Mouse (Mus musculus) cerebellum, adult 11 months (tissue): ENCODE measurements around the gene Scgb1b18.
"Not testable (repeated sequence)": the region's sequence is repeated elsewhere in the genome, so short reads cannot be mapped to it uniquely, and the experiment has no call there.

Experiments used
- DNase-seq: peaks from one replicate; pipeline ENCODE4 v3.0.0; 2022

Gene Scgb1b18

DNA sequence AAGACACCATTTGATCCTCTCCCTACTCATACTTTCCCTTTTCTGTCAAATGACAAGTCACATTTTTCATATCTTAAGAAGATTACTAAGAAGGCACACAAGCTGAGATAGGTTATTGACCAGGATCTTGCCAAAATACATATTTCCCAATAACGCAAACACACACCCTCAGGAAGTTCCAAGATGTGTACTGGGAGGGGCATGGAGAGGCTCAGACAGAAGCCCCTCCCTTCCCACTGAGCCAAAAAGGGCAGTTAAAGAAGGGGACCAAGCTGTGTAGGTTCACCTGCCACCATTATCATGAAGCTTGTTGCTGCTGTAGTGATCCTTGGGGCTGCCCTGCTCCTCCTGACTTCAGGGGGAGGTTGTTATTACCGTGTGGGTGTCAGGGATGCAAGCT is at the start of gene Scgb1b18:
Scgb1b18 (plus strand) TSS at position 301 of the 400 bp plus-strand sequence.
- not testable (repeated sequence) for DNase-seq

DNA sequence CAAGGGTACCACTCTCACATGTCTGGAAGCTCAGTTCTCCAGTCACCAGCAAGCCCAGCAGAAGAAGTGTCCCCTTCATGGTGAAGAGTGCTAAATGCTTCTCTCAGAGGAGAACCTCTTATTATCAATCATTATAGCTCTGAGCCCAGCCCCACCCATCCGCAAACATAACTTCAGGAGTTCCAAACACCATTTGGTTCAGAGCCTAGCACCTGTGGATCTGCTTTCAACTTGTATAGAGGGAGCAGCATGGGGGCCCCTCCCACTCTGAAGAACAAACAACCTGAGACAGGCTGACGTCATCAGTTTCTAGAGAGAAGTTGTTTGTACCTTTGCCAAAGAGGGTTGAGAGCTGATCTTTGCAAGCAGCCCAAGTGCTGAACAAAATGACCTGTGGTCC is 11.6 kb upstream of the Scgb1b18 start, which contains the start of gene Scgb2b18:
Scgb2b18 (minus strand) TSS at position 101 of the 400 bp plus-strand sequence.
- DNase-seq: not testable (repeated sequence)
